Mouse (Mus musculus): ENCODE data around the gene Acoxl.

DNA sequence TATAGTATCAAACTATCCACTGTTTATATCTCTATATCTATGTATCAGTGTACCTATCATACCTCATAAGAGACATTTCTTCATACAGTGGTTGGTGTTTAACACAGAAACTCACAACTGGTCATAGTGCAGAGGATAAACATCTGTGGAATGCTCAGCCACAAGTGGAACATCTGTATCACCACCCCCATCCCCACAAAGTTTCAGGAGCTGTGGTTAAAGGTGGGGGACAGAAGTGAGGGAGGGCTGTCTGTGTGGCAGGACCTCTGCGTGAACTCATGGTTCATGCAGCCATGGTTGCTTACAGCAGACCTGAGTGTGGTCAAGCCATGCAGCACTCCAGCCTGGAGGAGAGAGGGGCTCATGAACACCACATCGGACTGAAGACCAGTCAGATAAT lies 234.9 kb downstream of the Acoxl start:
- TF ChIP-seq CTCF (IDR thresholded peaks at IDR 0.05), result no peak
- no peak for TF ChIP-seq POLR2A (IDR thresholded peaks at IDR 0.05; ENCODE audit: insufficient read depth, low read depth, low read length)
- no peak for TF ChIP-seq EP300 (IDR thresholded peaks at IDR 0.05; ENCODE audit: insufficient read depth, low read depth, low read length)

All from heart, adult 2 months (tissue).